Mouse (Mus musculus): ENCODE data around the gene Fbxo45. TPM values are rescaled to one million over a fixed set of nuclear protein-coding genes. Genes with fewer than 3 reads are reported as not detected.
A peak's percentile ranks its signal among the peaks of the same experiment; 100 is the strongest.

The Fbxo45 gene
- polyA plus RNA-seq, 1 experiment from 2014 or later: 8.1 TPM

- no peaks in the 10 kb centered on the region for H3K4me1 ChIP-seq (replicated peaks; ENCODE audit: insufficient read depth, low read length)
- H3K27me3 ChIP-seq (ENCODE audit: insufficient read depth, low read length): no peaks in the 10 kb centered on the region
- H3K27ac ChIP-seq: no peak overlapping the region
- no peak for ATAC-seq (replicated peaks; ENCODE audit: low FRiP score, low read depth)
- H3K9ac ChIP-seq (ENCODE audit: low read depth, low read length): no peak overlapping the region
- no peak for TF ChIP-seq CTCF (IDR thresholded peaks at IDR 0.05; ENCODE audit: low read depth)
- no peak overlapping the region for H3K4me2 ChIP-seq (ENCODE audit: low read length)
- no peak for DNase-seq (ENCODE audit: low spot score)
- H3K4me3 ChIP-seq (replicated peaks; ENCODE audit: low read depth, low read length): no peak overlapping the region
- no peaks in the 10 kb centered on the region for H3K36me3 ChIP-seq (ENCODE audit: insufficient read depth, low read length)
- H3K9me3 ChIP-seq (replicated peaks; ENCODE audit: low read length): no peaks in the 10 kb centered on the region
These were observed 32.8 kb downstream of the Fbxo45 start for GRCm38 (mm10) chr16:32214156-32214555.

GRCm38 (mm10) chr16:32204902-32205301 is 42.1 kb downstream of the Fbxo45 start:
- DNase-seq (ENCODE audit: low spot score) (peak; percentile 8), ATAC-seq (replicated peaks; ENCODE audit: low FRiP score, low read depth) (no peak)
- TF ChIP-seq CTCF (IDR thresholded peaks at IDR 0.05; ENCODE audit: low read depth): peak; percentile 46
- H3K9me3 ChIP-seq (replicated peaks; ENCODE audit: low read length): no peaks in the 10 kb centered on the region
- H3K27me3 ChIP-seq (ENCODE audit: insufficient read depth, low read length): no peaks in the 10 kb centered on the region
- no peak overlapping the region for H3K9ac ChIP-seq (ENCODE audit: low read depth, low read length)
- WGBS: 58% methylated on average over 3 of the region's 3 CpGs
- no peak overlapping the region for H3K4me2 ChIP-seq (ENCODE audit: low read length)
- peaks cover 3% of the 10 kb centered on the region; the same call in 1 of the 2 replicates for H3K4me1 ChIP-seq (replicated peaks; ENCODE audit: insufficient read depth, low read length)
- no peak overlapping the region for H3K4me3 ChIP-seq (replicated peaks; ENCODE audit: low read depth, low read length)
- H3K36me3 ChIP-seq (ENCODE audit: insufficient read depth, low read length): no peaks in the 10 kb centered on the region
- no peak overlapping the region for H3K27ac ChIP-seq

DNA sequence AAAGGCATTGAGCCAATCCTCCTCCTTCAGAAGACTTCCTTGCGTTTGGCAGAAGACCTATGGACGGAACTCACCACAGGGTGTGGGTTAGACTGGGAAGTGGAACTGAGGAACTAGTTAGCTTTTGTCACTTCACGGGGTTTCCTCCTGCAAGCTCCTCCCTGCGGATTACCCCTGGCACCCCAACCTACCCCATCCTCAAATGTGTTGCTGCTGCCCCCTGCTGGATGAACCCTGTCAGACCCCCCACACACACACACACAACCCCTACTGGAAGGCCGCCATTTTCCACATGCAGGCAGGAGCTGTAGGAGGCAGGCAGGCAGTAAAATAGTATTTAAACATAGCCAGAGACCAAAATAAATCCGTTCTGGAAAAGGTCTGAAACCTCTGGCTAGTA is 44.3 kb downstream of the Fbxo45 start:
- 76% methylated on average over 6 of the region's 6 CpGs for WGBS
- no peak for ATAC-seq (replicated peaks; ENCODE audit: low FRiP score, low read depth)

DNA sequence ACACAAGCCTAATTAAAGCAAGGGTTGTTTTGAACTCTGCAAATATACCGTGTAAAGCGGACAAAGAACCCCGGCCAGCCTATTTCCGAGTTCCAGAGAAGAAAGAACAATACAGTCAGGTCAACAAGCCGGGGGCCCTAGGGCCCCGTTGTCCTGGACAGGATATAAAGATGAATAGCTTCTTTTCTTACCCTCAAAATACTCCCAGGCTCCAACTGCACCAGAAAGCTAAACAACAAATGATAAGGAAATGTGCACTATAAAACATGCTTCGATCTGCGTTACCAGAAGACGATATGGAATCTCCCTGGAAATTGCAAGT is 46.0 kb downstream of the Fbxo45 start:
- no peaks in the 10 kb centered on the region for H3K9me3 ChIP-seq (replicated peaks; ENCODE audit: low read length)
- ATAC-seq (replicated peaks; ENCODE audit: low FRiP score, low read depth): no peak
- no peaks in the 10 kb centered on the region for H3K27me3 ChIP-seq (ENCODE audit: insufficient read depth, low read length)
- 0 out of 2 replicates have a peak overlapping the region, but pooled peaks have one; percentile 52 for H3K9ac ChIP-seq (ENCODE audit: low read depth, low read length)
- H3K4me1 ChIP-seq (replicated peaks; ENCODE audit: insufficient read depth, low read length): peaks cover 3% of the 10 kb centered on the region; the same call in 1 of the 2 replicates
- no peak for DNase-seq (ENCODE audit: low spot score)
- H3K36me3 ChIP-seq (ENCODE audit: insufficient read depth, low read length): no peaks in the 10 kb centered on the region
- TF ChIP-seq CTCF (IDR thresholded peaks at IDR 0.05; ENCODE audit: low read depth): no peak
- H3K27ac ChIP-seq: peak overlapping the region; percentile 90
- H3K4me3 ChIP-seq (replicated peaks; ENCODE audit: low read depth, low read length): peak overlapping the region; percentile 37; the same call in 1 of the 2 replicates
- 21% methylated on average over 9 of the region's 9 CpGs for WGBS
- H3K4me2 ChIP-seq (ENCODE audit: low read length): peak overlapping the region; percentile 64

More for the DNA sequence above, 44.3 kb downstream of the Fbxo45 start:
- no peaks in the 10 kb centered on the region for H3K9me3 ChIP-seq (replicated peaks; ENCODE audit: low read length)
- H3K4me3 ChIP-seq (replicated peaks; ENCODE audit: low read depth, low read length): no peak overlapping the region
- H3K27ac ChIP-seq: no peak overlapping the region
- no peaks in the 10 kb centered on the region for H3K27me3 ChIP-seq (ENCODE audit: insufficient read depth, low read length)
- TF ChIP-seq CTCF (IDR thresholded peaks at IDR 0.05; ENCODE audit: low read depth): peak; percentile 54
- H3K36me3 ChIP-seq (ENCODE audit: insufficient read depth, low read length): no peaks in the 10 kb centered on the region
- peak; percentile 3 for DNase-seq (ENCODE audit: low spot score)
- H3K4me2 ChIP-seq (ENCODE audit: low read length): no peak overlapping the region
- H3K9ac ChIP-seq (ENCODE audit: low read depth, low read length): no peak overlapping the region
- peaks cover 3% of the 10 kb centered on the region; the same call in 1 of the 2 replicates for H3K4me1 ChIP-seq (replicated peaks; ENCODE audit: insufficient read depth, low read length)

DNA sequence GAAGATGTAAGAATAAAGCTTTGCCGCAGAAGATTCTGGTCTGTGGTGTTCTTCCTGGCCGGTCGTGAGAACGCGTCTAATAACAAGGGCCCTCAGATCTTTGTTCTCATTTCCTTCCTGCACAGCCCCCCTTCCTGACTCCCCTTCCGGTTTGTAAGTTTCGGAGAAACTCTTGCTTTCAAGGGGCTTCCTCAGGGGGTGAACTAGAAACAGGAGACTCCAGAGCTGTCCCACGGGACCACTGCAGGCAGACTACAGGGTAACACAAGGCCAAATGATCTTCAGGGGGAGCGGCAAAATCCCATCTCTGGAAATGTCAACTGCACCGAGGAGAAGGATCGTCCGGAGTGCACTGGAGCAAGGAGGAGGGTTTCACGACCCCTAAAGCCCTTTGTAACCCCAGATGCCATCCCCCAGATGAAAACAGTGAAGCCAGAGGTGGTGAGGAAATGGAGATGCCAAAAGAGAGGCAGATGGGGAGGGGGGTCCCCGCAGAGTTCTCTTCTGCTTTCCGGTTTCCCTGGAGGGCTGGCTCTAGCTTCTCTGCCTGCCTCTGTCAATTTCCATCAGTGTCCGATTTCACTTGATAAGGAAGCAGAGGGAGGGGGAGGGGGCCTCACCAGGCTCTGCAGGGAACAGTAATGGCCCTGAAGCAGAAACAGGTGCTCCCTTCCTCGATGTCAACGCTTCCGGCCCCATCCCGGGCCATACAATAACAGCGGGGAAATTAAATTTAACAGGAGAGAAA is 46.5 kb downstream of the Fbxo45 start:
- peak overlapping the region; percentile 37 for H3K4me3 ChIP-seq (replicated peaks; ENCODE audit: low read depth, low read length)
- 21% methylated on average over 20 of the region's 21 CpGs for WGBS

DNA sequence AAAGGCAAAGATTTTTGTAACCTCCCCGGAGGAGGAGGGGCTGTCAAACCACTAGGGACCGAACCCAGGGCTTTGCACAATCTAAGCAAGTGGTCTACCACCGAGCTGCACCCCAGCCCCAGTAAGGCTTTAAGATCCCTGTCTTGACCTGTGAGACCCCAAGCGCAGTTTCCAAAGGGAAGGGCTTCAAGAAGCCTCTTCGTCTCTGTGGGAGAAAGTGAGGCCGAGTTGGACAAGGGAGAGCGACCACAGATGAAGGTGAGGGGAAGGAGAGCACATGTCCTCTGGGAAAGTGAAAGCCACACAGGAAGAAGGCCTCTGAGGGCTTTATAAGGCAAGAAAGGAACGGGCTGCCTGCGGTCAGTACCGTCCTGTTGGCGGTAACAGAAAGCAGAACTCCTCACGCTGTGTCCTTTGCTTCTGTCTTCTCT is 56.9 kb downstream of the Fbxo45 start:
- ATAC-seq (replicated peaks; ENCODE audit: low FRiP score, low read depth): no peak
- Histone ChIP-seq H3K4me2 (ENCODE audit: low read length) (no peak overlapping the region), H3K36me3 (ENCODE audit: insufficient read depth, low read length) (no peaks in the 10 kb centered on the region), H3K9ac (ENCODE audit: low read depth, low read length) (no peak overlapping the region), H3K9me3 (replicated peaks; ENCODE audit: low read length) (no peaks in the 10 kb centered on the region), H3K4me3 (replicated peaks; ENCODE audit: low read depth, low read length) (no peak overlapping the region), H3K4me1 (replicated peaks; ENCODE audit: insufficient read depth, low read length) (no peaks in the 10 kb centered on the region), H3K27me3 (ENCODE audit: insufficient read depth, low read length) (no peaks in the 10 kb centered on the region), H3K27ac (no peak overlapping the region)
- no peak for TF ChIP-seq CTCF (IDR thresholded peaks at IDR 0.05; ENCODE audit: low read depth)
- WGBS: 67% methylated on average over 12 of the region's 12 CpGs
- peak; percentile 25 for DNase-seq (ENCODE audit: low spot score)

More for the DNA sequence above, 46.5 kb downstream of the Fbxo45 start:
- no peak for TF ChIP-seq CTCF (IDR thresholded peaks at IDR 0.05; ENCODE audit: low read depth)
- ATAC-seq (replicated peaks; ENCODE audit: low FRiP score, low read depth) (peak; percentile 65), DNase-seq (ENCODE audit: low spot score) (peak; percentile 69)
- H3K4me1 ChIP-seq (replicated peaks; ENCODE audit: insufficient read depth, low read length): peaks cover 3% of the 10 kb centered on the region; the same call in 1 of the 2 replicates
- peak overlapping the region; percentile 64 for H3K4me2 ChIP-seq (ENCODE audit: low read length)
- H3K9me3 ChIP-seq (replicated peaks; ENCODE audit: low read length): no peaks in the 10 kb centered on the region
- H3K9ac ChIP-seq (ENCODE audit: low read depth, low read length): peak overlapping the region; percentile 52
- H3K27ac ChIP-seq: peak overlapping the region; percentile 90
- H3K36me3 ChIP-seq (ENCODE audit: insufficient read depth, low read length): no peaks in the 10 kb centered on the region
- no peaks in the 10 kb centered on the region for H3K27me3 ChIP-seq (ENCODE audit: insufficient read depth, low read length)

Data from kidney, postnatal 0 days (tissue).